Mouse (Mus musculus) liver, adult 2 months (tissue): Measurements from ENCODE around the gene Arhgef11.

ENCODE experiments used
- CTCF ChIP-seq: fragments of 200-500 bp; IDR thresholded peaks from 2 replicates; pipeline ENCODE4 v1.5.1; 2011; ENCODE audit warnings: low read depth, low read length, control low read depth
- POLR2A ChIP-seq: fragments of 200-500 bp; IDR thresholded peaks from 2 replicates; pipeline ENCODE4 v1.6.1; 2011; ENCODE audit warnings: low read length, control low read depth; ENCODE audit not compliant: insufficient read depth; ENCODE audit errors: extremely low read depth

DNA sequence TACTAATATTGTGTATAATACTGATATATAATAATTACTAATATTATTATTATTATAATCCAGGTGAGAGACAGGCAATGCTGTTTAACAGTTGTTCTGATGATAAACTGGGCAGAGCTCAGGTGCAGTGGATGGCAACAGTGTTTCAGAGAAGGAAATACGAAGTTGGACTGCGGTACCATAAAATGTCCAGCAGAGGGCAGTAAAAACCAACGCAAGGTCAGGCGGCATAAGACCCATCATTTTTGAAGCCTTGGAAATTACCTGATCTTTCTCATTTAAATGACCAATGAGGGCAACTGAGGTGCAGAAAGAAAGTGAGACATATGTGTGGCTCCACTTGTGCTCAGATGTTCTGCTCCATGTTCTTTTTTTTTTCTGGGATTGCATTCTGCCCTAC is 152.9 kb downstream of the Arhgef11 start:
- peak; percentile 55 for TF ChIP-seq CTCF
- TF ChIP-seq POLR2A: no peak
